Mouse (Mus musculus) heart, postnatal 10 days (tissue): ENCODE data around the gene 4930579F01Rik. TPM values are rescaled to one million over a fixed set of nuclear protein-coding genes. Genes with fewer than 3 reads are reported as not detected.
A peak's percentile ranks its signal among the peaks of the same experiment; 100 is the strongest.

Source experiments
- DNase-seq, 2 experiments: peaks; one replicate each; pipeline ENCODE4 v3.0.0; 2021
- intact Hi-C: fragments of 180-260 bp; cut with DNase I; formaldehyde crosslinking; loops from one replicate; pipeline ENCODE4 v1.15.1; 2025
- total RNA-seq, 2 experiments: library from RNA; stranded (reverse); gene quantifications; 2 replicates each; pipeline ENCODE4 v1.2.3; 2021

Gene 4930579F01Rik
- total RNA-seq, 2 experiments from 2014 or later, result not detected

DNA sequence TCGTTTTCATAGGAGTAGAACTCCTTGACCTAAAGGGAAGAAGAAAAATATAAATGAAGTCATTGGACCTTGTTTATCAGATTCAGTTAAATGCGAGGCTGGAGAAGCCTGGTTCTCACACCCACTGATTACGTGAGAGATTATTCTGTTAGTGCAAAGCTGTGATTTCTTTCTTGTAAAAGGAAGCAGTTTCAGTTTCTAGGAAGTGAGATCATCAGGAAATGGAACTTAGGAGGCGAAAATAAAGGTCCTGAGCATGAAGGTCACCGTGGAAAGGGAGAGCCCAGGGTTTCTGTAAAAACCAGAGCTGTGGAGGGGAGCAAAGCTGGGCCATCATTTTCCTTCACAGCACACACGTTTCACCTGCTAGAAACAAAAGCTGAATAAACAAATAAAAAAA is 75.2 kb downstream of the 4930579F01Rik start:
- DNase-seq, result no peak
- intact Hi-C loops, result loop anchor here (2.0 kb wide), 1 partner anchor 24 kb away; the partner anchor contains the start of gene Trmt10a

DNA sequence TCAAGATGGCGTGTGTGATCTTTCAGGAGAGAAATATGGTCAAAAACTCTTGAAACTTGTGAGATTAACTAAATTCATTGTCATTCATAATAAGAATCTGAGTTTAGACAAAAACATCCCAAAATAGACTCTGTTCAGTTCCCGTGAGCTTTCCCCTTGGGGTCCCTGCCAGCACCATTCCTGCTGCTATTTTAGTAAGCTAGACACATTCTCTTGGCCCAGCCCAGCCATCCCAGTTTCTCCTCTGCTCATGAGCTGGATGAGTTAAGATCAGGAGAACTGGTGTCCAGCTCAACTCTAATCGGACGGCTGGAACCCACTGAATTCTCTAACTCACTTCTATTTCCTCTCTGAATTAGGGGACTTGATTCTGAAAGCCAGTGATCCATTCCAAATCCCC is 76.8 kb downstream of the 4930579F01Rik start:
- peak; percentile 84 to 85 for DNase-seq
- intact Hi-C loops, result no loop called here

DNA sequence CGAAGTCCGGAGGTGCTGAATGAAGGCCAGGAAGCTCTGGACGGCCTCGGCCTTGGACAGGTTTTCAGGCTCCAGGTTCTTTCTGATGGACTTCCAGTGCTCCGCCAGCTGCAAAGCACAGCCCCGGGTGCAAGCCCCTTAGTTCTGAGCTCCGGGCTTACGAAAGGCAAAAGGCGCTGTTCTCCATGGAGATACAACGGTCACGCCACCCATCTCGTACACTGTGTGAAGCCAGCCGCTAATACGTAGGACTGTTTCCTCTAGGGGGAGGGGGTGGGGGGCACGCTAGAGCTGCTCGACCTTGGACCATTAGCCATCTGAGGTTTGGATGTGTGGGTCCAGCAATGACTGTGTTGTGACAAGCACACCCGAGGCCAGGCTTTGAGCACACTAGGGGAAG is 79.5 kb downstream of the 4930579F01Rik start:
- intact Hi-C loops, result no loop called here

More for the DNA sequence above, 79.5 kb downstream of the 4930579F01Rik start:
- no peak for DNase-seq

Other genes with a start within 250 kb of the 4930579F01Rik start
- 1 to 10 TPM; 4.0 to 5.2 TPM for gene Dapp1, start 212.3 kb downstream of the 4930579F01Rik start, total RNA-seq
- 10 to 100 TPM; 51.3 to 77.4 TPM for gene 1110002E22Rik, start 128.8 kb downstream of the 4930579F01Rik start, total RNA-seq
- gene Gm5105, start 126.4 kb downstream of the 4930579F01Rik start, total RNA-seq, result under 1 TPM; 0.67 to 0.72 TPM
- gene Trmt10a, start 50.4 kb downstream of the 4930579F01Rik start, total RNA-seq, result 1 to 10 TPM; 3.2 to 4.3 TPM
- 1 to 10 TPM; 8.4 to 9.0 TPM for gene Mttp, start 48.9 kb downstream of the 4930579F01Rik start, total RNA-seq
- under 1 TPM in 1 of 2 experiments, not detected in 1; 0.10 TPM for gene Adh7, start 23.9 kb upstream of the 4930579F01Rik start, total RNA-seq
- 10 to 100 TPM; 24.1 to 54.7 TPM for gene Adh1, start 67.2 kb upstream of the 4930579F01Rik start, total RNA-seq
- gene Adh6a, start 119.5 kb upstream of the 4930579F01Rik start, total RNA-seq, result not detected
- gene Adh6b, start 147.9 kb upstream of the 4930579F01Rik start, total RNA-seq, result 1 to 10 TPM; 1.3 to 2.2 TPM
- not detected for gene Adh4, start 221.6 kb upstream of the 4930579F01Rik start, total RNA-seq
- 100 to 1,000 TPM; 106 to 112 TPM for gene Adh5, start 249.3 kb upstream of the 4930579F01Rik start, total RNA-seq